Mouse (Mus musculus) thymus, postnatal 0 days (tissue): ENCODE measurements around the gene Prkcd. TPM values are rescaled to one million over a fixed set of nuclear protein-coding genes. Genes with fewer than 3 reads are reported as not detected.

Experiments
- DNase-seq: peaks from one replicate; pipeline ENCODE4 v3.0.0-alpha.2; 2015; ENCODE audit warnings: low spot score
- polyA plus RNA-seq: library from polyadenylated mRNA; unstranded; fragments of >200 nt; fragmentation: Nextera tagmentation; extraction: Ambion mirVana; gene quantifications from 2 replicates; pipeline ENCODE4 v1.2.1, GENCODE M21; 2015

The Prkcd gene
- polyA plus RNA-seq, 1 experiment from 2014 or later, result 63.7 TPM

DNA sequence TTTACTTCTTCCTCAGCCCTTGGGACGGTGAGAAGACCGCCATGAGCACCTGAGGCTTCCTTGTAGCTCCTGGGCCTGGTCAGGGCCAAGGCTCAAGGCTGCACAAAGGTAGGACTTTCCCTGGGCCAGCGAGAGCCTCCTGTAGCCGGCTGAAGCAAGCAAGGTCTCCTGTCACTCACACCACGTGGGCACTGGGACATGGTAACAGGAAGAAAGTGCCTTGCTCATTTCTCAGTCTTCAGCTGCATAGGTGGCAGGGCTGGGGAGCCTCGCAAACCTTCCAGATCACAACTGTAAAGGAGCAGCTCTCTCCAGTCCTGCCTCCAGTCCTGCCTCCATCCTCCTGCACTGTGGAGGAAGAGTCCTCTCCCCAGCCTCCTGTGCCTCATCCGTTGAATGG is 50.2 kb downstream of the Prkcd start:
- DNase-seq, result no peak

DNA sequence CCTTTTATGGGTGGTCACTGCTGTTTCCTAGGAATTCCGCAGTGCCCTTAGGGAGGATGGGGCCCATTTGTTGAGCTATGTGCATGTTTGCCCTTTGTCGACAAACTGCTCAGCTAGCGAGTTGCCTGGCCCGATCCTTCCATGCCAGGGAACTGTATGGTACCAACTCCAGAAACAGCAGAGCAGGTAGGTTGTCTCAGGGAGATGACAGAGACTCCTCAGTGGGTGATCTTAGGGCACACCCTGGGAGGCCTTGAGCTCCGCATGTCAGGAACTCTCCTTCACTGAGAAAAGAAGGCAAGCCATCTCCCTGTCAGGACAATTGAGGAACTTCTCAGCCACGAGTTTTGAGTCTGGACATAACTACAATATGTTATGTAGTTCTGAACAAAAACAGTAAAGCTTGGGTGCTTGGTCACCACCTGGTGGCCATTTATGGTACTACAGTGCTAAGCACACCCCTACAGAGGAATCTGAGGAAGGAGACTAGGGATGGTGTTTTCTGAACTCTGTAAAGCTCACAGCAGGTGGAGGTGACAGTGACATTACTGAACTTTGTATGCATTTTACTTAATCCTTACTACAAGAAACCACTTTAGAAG is 51.9 kb downstream of the Prkcd start:
- peak; percentile 70 for DNase-seq

DNA sequence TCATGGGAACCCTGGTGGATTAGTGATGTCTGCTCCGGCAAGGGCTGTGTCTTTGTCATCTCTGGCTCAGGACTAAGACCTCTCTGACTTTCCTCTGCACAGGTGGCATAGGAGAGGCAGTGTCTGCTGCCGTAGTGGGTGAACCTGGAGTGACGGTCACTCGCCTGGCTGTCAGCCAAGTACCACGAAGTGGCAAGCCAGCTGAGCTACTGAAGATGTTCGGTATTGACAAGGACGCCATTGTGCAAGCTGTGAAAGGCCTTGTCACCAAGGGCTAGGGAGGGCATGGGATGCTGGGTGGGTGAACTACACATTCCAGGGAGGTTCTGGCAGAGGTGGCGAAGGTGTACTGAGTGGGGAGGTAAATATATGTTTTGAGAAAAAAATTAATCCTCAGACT is 52.8 kb downstream of the Prkcd start:
- no peak for DNase-seq

DNA sequence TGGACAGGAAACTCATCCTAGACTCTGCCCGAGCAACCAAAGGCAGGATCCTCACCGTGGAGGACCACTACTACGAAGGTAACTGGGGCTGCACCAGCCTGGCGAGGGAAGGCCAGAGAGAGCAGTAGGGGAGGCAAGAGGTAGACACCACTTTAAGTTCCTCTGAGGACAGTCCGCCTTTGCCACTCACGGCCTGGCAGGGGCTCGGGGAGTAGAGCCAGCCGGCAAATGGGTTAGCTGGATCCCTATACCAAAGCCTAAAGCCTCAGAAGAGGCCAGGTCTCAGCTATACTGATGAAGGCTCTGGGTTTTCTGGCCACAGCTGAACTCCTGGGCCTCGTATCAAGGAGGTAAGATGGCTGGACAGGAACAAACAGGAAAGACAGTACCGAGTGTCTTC is 53.8 kb downstream of the Prkcd start:
- DNase-seq, result no peak

DNA sequence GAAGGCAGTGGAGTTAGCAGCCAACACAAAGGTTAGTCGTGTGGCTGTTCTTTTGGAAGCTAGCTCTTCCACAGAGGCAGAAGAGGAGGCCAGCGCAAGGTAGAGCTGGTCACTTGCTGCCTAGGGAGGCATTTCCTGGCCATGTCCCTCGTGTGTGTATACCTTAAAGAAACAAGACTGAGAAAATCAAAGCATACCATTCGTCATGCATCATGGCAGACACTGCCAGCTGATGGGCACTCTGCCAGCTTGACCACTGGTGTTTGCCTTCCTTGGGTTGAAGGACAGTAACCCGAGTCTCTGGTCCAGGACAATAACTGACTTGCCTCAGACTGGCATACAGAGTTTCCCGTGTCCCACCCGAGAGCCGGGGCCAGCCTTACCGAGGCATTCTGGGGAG is 55.7 kb downstream of the Prkcd start:
- no peak for DNase-seq

DNA sequence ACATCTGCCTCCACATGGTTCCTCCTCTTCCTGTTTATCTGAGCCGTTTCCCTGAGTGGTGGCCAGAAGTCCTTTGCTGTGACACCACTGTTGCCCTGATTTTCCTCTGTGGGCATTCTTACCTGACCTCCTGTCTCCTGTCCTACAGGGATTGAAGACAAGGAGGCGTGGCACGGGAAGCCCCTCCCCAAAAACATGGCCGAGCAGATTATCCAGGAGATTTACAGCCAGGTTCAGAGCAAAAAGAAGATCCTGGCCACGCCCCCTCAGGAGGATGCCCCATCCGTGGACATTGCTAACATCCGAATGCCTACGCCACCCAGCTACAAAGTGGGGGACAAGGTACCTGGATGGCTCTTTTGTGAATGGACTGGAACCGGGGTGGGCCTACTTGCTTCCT is 58.0 kb downstream of the Prkcd start:
- DNase-seq, result no peak

DNA sequence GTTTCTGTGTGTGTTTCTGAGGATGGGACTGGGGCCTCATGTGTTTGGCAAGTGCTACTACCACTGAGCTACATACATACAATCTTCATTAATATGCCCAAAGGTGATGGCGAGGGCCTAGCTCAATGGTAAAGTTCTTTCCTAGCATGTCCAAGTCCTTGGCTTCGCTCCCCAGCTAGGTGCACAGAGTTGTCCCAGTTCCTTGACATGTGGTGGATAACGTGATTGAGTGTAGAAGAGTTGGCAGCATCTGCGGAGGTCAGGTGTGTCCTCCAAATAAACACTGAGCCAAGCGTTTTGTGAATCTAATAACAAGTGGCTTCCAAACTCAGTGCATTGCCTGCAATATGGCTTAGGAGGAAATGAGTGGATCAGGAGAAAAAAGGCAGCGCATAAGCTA is 59.7 kb downstream of the Prkcd start:
- no peak for DNase-seq

DNA sequence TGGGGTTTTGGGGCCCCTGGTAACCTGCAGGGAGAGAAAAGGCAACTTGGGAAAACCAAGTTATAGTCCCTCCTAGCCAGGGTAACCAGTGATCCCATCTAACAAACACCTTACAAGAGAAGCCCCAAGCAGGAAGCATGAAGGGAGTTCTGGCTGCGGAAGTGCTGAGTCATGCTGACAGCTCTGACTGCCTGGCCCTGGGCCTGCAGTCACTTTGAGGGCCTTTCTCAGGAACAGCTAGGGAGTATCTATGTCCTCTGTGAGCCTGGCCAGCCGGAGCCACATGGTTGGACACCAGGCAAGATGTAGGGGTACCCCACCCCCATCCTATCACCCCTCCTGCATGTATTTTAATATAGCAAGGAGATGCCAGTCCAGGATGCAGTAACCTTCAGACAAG is 61.6 kb downstream of the Prkcd start:
- DNase-seq, result no peak

DNA sequence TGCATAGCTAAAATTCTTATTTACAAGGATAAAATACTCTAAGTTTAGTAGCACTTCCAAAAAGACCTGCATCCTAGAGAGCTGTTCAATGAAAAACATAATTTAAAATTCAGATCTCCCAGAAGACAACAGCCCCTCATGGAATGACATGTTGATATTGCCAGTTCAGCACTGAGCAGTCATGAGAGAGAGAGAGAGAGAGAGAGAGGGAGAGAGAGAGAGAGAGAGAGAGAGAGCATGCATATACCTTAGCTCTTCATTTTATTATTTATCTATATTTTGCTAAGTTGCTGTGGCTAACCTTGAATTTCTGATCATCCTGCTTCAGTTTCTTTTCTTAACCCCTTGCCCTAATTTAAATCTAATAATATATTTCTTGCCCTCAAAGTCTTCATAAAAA is 63.7 kb downstream of the Prkcd start:
- no peak for DNase-seq

DNA sequence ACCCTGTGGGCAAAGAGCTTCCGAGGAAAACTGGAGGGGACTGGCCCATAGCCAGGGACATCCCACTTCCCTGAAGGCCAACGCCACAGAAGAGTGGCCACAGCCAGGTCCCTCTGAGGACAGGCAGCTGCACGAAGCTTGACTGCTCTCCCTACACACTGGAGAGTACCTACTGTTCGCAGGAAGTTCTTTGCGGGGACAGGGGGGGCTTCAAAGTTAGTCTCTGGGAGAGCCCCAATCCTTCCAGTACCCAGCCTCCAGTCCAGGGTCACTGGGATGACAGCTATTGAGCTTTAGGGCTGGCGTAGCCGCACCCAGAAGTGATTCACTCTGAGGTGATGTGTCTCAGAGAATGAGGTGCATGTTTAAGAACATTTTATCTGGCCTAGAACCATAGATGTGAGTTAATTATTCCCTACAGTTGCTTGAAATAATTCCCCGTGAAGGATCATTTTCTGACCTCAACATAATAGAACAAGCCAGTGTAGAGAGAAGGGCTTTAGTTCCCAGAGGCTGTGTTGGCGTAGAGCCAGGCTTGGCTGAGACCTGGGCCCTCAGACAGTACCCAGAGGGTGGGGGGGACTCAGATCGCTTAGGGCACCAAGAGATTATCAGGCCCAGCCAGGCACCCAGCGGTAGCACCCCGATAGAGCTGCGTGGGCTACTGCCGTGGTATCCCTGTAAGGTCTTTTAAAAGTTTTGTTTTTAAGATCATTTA is 64.4 kb downstream of the Prkcd start:
- no peak for DNase-seq

DNA sequence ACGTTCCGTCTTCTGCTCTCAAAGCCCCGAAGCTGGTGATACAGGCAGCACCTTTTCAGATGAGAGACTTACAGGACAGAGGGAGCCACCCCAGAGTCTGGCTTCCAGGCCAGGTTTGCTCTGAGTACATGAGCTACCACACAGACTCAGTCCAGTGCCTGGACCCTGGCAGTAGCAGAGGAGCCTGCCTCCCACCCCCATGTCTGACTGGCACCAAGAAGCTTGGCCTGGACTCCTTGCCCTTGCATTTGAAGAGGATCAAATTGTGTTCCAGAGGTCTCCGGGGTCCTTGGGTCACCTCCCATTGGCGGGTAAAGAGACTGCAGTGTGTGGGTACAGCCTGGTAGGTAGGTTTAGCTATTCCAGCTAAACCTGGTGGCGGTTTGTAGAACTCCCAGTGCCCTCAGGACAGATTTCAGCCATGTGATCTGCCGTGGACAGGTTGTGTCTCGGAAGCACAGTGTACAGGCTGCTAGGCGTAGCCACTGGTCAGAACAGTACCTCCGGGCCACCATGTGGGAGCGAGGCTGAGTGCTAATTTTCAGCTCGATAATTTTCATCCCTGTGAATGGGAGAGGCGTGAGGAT is 65.1 kb downstream of the Prkcd start:
- no peak for DNase-seq

DNA sequence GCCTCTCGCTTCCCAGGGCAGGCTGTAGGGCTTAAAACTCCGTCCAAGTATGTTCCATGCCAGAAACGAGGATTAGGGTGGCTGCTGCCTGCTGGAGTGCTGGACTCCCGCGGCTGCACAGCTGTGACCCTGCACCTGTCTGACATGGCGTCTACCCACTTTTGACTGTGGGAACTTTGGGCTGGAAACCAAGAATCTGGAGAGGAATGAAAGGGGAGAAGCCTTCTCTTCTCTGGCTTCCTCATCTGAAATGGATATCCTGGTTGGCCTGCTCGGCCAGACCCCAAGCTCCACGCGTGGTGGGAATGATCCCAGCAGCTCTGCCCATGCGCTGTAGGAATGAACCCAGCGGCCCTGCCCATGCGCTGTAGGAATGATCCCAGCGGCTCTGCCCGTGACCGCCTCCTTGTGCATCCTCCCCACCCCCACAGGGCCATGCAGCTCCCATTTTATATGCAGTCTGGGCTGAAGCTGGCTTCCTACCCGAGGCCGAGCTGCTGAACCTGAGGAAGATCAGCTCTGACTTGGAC is 66.6 kb downstream of the Prkcd start:
- no peak for DNase-seq

DNA sequence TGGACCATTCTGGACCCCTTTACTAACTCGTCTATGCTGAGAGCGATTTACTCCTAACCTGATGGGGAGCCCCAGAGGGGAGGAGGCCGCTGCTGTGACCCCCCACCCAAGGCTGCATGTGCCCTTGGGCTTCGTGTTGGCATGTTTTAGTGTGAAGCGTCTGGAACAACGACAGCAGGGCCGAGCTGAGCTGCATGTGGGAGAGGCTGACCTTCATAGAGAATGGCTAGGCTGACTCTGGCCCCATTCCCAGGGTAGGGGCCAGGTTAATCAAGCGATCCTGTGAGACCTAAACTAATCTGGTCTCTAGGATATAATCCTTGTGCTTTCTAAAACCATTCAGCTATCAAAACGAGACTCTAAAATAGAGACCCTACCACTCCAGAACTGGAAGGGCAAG is 68.3 kb downstream of the Prkcd start:
- no peak for DNase-seq

DNA sequence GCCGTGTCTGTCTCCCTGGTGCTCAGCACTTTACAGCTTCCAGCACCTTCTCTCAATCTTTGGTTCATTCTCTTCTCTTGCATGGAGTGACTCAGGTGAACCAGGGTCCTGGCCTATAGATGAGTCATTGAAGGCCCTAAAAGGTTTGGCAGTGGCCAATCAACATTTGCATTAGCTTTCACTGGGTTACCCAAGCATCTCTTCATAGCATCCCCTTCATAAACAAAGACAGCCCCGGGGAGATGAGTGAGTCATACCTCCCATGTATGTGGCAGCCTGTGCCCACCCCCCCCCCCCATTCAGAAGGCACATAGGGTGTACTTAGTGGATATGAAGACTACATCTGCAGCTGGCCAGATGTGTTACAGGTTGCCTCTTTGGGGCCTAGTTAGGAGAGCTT is 69.4 kb downstream of the Prkcd start:
- DNase-seq, result no peak

DNA sequence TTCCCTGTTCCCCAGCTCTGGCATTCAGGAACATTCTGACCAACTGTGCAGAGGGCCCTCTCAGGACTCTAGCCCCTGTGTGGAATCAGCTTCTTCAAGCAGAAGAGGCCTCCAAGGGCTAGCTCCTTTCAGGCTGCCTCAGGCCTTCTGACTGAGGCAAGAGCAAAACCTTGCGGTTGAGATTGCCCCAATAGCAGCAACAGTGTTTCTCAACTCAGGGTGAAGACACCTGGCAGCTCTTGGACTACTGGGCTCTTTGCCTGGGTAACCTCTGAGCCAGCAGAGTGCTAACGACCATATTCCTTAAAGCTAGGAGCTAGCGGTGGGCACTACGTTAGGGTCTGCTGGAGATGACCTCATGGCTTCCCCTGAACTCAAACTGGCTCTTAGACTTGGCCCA is 72.8 kb downstream of the Prkcd start:
- no peak for DNase-seq

DNA sequence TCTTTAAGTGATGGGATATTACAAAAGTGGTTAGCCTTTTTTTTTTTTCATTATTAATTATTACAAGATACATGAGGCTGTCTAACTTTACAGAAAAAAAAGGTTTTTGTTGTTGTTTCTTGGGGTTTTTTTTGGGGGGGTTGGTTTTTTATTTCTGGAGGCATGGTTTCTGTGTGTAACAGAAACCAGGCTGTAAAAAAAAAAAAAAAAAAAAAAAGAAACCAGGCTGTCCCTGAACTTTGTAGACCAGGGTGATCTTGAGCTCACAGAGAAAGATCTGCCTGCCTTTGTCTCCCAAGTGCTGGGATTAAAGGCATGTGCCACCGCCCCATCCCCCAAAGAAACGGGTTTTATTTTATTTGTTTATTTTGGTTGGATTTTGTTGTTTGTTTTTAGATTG is 74.0 kb downstream of the Prkcd start:
- DNase-seq, result no peak

DNA sequence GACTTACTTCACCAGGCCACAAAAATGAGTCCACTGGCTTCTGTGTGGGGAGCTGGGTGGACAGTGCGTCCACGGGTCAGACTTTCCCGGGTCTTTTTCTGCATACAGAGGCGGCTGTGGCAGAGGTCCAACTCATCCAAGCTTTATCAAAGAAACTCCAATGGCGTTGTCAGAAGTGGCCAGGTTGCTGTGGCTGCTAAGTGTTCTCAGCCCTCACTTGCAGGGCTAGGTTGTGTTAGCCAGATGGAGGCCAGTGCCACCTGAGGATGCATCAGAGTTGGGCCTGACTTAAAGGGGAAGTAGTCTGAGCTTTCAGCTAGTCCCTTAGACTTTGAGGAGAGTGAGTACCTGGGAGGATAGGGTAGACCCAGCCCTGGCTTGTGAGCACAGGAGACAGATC is 74.5 kb downstream of the Prkcd start:
- no peak for DNase-seq

DNA sequence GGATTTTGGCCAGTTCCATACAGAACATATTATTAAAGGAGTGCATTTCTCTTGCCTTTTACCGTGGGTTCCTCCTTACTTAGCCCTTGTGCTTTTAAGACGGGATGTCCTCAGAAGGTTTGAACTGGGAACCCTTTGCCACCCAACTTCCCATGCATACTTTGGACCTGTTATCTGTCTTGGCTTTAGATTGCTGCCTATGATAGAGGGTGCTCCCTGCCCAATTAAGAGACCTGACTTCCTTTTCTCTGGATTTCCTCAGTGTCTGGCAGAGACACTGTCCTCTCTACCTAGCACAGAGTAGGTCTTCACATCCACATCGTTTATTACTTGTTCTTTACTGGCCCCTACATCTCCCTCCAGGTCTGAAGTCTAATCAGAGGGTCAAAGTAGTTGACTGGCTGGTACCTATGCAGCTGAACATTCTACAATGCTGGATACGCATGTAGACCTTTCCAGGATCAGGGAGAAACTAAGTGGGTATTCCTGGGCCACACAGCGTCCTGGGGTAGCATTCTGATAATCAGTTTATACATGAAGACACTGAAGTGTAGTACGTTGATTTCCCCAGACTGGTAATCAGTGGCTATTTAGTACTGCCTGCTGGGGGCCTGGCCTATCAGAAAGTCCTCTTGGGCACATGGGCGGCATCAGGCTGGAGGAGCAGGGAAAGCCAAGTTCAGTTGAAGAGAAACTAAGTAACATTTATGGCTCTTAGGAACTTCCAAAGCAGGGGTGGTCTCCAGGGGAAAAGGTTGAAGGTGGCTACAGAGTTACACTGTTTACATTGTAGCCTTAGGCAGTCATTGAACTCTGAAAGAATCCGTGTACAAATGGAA is 75.6 kb downstream of the Prkcd start:
- DNase-seq, result no peak

DNA sequence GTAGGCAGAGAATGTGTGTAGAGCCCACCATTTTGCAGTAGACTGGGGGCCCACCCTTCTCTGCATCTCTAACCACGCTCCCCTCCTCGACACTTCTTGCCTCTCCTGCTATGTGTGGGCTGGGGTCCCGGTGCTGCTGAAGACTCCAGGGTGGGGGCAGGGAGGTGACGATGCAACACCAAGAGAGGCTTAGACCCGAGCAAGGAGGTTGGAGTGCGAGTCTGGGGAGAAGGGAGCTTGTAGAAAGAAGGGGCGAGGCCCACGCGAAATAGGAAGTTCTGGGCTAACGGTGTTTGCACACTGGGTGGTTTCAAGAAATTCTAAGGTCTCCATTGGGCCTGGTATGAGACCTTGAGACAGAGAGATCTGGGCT is 76.2 kb downstream of the Prkcd start:
- peak; percentile 42 for DNase-seq

DNA sequence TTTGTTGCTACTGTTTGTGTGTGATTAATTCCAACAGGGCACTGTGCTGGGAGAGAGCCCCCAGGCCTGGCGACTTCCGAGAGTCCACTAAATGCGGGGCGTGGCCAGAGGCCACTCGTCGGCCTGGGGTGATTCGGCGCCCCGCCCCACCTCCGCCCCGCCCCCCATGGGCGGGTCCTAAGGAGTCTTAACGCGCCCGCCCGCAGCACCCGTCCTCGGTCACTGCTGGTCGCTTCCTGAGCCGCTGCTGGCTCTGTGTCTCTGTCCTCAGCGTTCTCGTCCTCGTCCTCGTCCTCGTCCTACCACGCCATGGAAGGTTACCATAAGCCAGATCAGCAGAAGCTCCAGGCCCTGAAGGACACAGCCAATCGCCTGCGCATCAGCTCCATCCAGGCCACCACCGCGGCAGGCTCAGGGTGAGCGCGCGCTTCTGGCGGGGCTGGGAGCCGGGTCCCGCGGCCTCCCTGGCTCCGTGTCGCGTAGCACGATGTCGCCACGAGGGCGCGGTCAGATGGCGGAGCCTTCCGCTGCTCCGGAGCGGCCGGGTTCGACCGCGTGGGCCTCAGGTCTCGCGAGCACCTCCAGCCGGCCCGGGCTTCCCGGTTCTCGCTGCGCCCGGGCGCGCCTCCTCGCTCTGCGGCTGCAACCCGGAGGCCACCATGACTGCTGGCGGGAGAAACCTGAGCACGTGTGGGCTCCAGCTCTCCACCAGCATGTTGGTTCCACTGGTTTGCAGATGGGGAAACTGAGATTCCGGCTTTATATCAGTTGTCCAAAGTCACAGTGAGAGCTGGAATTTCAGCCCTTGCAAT is 76.8 kb downstream of the Prkcd start:
- peak; percentile 90 for DNase-seq

DNA sequence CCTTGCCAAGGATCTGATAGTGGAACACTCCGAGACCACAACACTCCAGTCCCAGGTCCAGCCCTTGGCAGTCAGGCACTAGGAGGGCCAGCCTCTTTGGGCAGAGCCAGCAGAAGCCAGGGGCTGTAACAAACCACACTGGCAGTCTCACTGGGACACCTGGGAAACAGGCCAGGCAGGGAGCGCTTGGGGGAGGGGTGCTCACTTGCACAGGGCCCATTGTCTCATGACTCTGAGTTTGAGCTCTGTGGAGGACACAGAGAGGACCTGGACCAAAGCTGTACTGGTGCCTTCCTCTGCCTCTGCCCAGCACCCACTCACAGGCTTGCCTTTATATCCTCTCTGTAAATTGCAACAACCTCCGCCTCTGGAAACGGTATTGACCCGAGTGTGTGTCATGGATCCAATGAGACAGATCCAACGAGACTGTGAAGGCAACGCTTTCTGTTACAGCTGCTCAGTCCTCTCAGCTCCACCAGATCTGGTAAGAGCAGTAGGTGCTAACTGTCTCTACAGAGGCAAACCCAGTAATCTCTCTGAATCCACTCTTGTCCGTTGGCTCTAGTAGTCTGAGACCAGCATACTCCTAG is 77.8 kb downstream of the Prkcd start, which contains the start of gene Tkt:
TSS of gene Tkt (plus strand) at position 229 of the 590 bp plus-strand sequence.
- DNase-seq, result peak; percentile 7
